Mouse (Mus musculus) right cerebral cortex, postnatal 4 days (tissue): ENCODE measurements around the gene Slc22a5.
"Not testable (repeated sequence)": the region's sequence is repeated elsewhere in the genome, so short reads cannot be mapped to it uniquely, and the experiment has no call there.

ENCODE experiments used
- DNase-seq: peaks from one replicate; pipeline ENCODE4 v3.0.0-alpha.2; 2022

The Slc22a5 gene

DNA sequence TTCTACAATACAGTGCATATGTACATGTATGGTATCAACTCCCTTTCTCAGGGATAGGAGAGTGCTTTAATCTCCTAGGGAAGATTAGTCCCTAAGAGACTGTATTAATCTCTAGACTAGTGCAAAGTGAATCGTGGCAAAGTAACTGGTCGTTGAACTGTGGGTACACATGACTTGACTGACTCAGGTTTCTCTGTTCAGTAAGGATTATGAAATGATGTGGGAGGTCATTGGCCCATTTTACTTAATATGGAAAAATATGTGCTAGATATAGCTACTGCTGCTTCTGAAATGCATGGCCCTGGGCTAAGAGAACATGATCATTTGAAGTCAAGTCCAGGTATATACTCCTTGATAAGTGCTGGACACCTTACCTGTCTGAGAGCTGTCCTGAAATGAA is 8.2 kb downstream of the Slc22a5 start:
- DNase-seq = no peak

- not testable (repeated sequence) for DNase-seq
These were observed 13.4 kb downstream of the Slc22a5 start for GRCm38 (mm10) chr11:53878096-53878495.

DNA sequence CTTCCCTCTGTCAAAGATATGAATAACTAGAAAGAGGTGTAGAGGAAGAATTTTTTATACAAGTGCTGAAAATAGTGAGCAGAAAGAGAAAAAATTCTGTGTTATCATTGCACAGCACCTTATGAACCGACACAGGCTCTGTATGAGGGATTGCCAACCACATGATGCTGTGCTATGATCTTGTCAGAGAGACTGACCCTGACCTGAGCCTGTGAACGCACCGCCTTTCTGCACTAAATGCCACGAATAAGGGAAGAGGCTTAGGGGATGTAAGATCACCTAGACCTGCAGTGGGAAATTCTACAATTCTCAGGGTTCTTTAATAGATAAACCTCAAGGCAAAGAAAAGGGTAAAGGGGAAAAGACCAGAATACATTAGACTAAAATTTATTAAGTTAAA is 15.0 kb downstream of the Slc22a5 start:
- DNase-seq = no peak

GRCm38 (mm10) chr11:53874706-53875105 is 16.8 kb downstream of the Slc22a5 start:
- no peak for DNase-seq

DNA sequence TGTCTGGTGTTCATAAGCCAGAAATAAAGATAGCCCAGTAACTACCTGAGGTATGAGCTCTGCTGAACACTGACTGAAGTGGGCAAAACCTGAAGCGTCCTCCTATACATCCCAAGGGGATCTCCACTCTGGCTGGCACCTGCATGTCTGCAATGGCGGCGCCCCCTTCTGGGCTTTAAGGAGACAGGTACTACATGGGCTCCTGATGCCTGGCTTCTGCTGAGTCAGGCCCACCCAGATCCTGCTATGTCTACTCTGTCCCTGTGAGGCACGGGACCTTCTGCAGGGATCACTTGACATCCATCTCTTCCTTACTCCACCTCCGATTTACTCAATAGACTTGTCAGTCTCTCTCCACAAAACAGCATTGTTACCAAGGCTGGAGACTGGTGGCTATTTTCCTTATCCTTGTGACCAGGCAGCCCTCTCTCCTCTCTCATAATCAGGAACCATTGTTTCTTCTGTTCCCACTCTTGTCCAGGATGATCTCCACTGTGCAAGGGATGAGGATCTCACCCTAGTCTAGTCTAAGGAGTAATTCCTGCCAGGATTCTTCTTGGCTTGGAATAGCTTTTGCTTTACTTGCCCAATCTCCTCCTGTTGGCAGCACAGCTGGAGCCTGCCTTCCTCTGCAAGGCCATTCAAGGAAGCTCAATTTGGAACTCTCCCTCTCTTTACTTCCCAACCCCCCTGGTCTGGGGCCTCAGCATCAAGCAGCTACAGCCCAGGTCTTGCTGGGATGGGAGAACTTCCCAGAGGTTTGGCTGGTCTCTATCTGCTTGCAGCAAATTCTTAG is 17.4 kb downstream of the Slc22a5 start:
- not testable (repeated sequence) for DNase-seq

- no peak for DNase-seq
These were observed 19.5 kb downstream of the Slc22a5 start for GRCm38 (mm10) chr11:53871786-53872507.

DNA sequence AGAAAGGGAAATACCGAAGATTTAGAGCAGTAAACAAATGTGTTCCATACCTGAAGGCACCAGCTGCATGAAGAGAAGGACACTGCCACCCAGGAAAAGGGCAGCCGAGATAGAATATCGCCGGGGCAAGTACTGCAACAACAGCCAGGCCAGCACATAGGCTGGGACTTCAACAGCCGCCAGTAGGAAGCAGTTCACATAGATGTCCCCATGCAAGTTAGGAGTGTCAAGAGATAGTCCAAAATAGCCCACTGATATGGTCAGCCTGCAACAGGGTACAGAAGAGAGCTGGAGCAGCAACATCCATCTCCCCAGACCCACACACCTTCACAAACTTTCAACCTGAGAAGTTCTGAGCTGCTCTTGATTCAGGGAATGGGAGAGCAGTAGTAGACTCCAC is 22.3 kb downstream of the Slc22a5 start:
- DNase-seq = no peak

- DNase-seq = not testable (repeated sequence)
These were observed 23.1 kb downstream of the Slc22a5 start for GRCm38 (mm10) chr11:53868323-53868722.

DNA sequence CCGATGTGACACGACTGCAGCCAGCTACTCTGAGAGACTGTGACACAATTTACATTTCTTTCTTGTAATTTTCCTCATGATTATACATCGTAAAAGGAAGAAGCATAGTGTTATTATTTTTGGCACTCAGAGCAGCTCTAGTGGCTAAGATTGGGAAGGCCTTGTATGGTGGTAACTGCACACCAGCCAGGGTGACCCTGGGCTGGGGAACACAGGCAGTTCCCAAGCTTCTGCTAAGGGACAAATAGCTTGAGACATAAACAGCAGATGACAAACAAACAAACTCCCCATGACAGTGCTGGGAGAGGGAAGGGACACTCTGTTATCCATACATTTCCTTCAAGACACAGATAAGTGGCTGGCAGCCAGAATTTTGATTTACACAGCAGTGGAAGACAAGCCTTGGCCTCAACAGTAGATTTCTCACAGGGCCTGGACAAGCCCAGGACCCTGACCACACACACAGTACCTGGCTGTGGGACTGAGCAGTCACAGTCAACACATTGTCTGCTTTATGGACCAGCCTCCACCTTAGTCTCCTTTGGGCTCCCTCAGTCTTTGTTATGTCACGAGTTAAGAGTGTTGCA is 26.6 kb downstream of the Slc22a5 start:
- not testable (repeated sequence) for DNase-seq

- DNase-seq = not testable (repeated sequence)
These were observed 30.5 kb downstream of the Slc22a5 start for GRCm38 (mm10) chr11:53860944-53861343.

DNA sequence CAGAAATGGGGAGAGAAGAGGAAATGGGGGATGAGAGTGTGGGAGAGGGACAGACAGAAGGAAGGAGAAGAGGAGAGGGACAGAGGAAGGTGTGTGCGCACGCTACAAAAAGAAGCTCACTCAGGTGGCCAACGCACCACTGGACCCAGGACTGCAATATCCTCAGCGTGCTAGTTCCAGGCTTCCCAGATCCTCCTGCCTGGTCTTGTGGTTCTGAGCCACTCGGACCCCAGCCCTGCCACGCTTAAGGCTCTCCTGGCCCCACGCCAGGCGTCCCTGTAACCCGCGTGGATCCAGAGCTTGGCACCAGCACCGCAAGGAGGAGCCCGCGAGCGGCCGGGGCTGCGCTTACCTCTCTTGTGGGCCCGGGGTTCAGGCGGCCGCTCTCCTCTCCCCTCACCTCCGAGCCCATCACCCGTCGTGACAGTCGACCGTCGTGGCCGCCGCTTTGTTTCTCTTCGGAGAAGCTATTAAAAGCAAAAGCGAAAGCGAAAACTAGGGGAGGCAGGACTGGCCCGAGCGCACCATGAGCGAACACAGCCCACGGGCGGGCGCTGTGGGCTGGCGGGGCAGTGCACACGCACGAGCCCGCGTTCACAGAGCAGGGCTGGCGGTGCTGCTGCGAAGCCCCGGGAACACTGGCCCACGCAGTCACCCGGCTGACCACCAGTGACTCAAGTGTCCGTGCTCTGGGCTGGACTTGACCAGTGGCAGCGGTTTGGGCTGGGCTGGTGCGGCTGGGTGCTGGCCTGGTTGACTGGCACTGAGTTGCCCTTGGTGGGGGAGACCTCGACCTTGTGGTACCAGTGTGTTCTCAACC is 32.5 kb downstream of the Slc22a5 start, which contains the start of gene Gm12216:
Gene Gm12216 (minus strand): TSS at position 496 of the 820 bp plus-strand sequence.
- DNase-seq = peak; percentile 18

GRCm38 (mm10) chr11:53858058-53858760 is 33.3 kb downstream of the Slc22a5 start:
- no peak for DNase-seq

- no peak for DNase-seq
These were observed 37.8 kb downstream of the Slc22a5 start for GRCm38 (mm10) chr11:53853665-53854064.

GRCm38 (mm10) chr11:53851795-53852194 is 39.7 kb downstream of the Slc22a5 start:
- DNase-seq = no peak

DNA sequence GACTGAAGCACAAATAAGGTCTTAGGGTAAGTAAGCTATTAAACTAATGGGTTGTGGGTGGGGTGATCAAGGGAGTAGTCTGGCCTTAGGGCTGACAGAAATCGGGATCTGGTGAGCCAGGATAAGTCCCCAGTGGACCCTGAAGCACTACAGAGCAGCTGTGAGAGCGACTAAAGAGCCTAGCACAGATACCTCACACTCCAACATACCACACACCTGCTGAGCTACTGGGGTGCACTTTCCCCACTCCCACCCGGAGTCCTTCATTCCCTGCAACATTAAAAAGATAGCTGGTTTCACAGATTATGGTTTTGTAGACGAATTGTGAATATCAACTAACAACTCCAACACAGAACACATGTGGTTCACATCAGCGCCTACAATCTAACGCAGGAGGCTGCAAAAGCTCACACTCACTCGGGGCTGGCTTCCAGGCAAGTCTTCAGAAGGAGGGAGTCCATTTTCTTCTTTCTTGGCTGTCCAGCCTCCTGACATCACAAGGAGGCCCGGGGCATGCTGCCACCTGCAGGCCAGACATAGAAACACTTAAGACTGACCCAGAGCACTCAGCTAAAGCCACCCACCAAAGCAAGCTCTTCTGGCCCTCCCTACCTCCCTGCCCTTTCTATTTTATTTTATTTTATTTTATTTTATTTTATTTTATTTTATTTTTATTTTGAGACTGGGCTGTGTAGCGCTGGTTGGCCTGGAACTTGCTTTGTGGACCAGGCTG is 41.7 kb downstream of the Slc22a5 start:
- DNase-seq = peak; percentile 70

GRCm38 (mm10) chr11:53845680-53846079 is 45.8 kb downstream of the Slc22a5 start:
- no peak for DNase-seq

DNA sequence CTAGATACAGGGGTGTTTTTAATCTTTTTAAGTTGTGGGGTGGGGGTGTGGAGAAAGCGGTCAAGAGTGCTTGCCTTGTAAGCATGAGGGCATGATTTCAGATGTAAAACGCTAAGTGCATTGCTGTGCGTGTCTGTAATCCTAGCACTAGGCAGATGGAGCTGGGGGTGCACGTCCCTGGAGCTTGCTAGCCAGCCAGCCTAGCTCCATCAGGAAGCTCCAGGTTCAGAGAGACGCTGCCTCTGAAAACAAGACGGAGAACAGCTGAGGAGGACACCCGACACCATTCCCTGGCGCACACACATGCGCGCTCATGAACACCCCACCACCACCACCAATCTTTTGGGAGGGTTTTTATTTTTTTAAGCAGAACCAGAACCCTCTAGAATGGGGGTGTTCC is 48.4 kb downstream of the Slc22a5 start:
- no peak for DNase-seq

- no peak for DNase-seq
These were observed 49.3 kb downstream of the Slc22a5 start for GRCm38 (mm10) chr11:53842161-53842581.

DNA sequence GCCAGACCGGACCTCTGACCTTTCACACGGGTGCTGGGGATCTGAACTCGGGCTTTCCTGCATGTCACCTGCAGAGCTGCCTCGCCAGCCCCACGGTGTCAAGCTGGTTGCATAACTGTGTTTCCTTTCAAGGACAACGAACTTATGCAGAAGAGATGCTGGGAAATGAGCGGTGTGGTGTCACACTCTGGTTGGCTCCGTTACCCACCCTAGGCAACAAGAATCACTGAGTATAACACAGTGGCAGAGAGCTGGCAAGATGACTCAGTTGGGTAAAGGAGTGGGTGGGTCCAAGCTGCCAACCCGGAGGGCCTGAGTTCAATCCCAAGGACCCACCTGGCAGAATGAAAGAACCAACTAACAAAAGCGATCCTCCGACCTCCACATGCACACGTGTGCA is 49.9 kb downstream of the Slc22a5 start:
- DNase-seq = no peak

- no peak for DNase-seq
These were observed 51.5 kb downstream of the Slc22a5 start for GRCm38 (mm10) chr11:53839663-53840642.
